Mouse (Mus musculus): ENCODE measurements around the gene Trpv2.

The Trpv2 gene

GRCm38 (mm10) chr11:62573959-62574702, at the start of gene Trpv2:
Gene Trpv2 (plus strand): TSS chr11:62574486.
- DNase-seq (ENCODE audit: low spot score in 2 of 2) = no peak

DNA sequence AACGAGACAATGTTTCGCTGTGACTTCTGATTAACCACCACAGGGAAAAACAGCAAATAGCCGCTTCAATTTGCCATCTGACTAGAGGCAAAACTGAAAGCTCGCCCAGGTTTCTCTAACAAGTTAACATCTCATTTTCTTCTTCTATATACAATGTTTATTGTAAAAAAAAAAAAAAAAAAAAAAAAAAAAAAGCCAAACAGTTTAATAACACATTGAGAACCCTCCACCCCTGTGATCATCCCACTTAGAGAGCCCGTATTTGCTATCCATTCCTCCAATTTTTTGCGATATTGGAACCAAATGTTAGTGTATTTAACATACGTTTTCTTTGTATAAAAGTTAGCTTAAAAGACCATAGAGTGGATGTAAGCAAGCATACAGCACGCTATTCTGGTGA, 37.2 kb upstream of the Trpv2 start:
- no peak for DNase-seq (ENCODE audit: low spot score in 2 of 2)

GRCm38 (mm10) chr11:62537590-62537989, 36.7 kb upstream of the Trpv2 start:
- DNase-seq (ENCODE audit: low spot score in 2 of 2) = no peak

DNA sequence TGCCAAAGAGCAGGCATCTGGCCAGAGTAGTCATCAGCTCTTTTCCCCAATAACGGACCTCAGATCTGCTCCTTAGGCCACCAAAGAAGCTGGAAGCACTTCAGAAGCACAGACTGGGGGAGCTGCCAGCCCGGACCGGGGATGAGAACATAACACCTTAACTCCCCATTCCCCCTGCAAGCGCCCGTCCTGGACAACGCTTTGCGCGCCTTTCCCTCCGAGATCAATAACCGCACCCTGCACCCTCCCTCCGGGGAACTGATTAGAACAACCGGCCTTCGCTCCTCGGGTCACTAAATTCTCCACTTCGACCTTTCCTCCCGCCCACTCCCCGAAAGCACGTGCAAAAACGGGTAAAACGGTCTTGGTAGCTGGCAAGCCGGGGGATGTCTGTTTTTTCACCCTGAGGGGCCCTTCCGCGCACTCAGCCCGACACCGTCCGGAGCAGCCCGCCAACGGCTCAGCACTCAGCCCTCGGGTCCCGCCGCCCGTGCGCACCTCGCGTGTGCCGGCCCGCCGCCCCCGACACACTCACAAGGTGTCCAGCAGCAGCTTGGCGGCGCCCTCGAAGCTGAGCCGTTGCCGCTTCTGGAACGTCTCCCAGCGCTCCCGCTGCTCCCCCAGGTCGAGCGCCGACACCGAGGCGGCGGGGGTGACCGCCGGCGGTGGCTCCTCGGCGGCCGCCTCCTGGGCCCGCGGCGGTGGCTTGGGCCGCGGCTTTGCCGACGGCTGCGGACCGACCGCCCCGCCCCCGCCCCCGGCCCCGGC, 35.8 kb upstream of the Trpv2 start:
- DNase-seq (ENCODE audit: low spot score in 2 of 2) = peak in 1 of 2 experiments; percentile 18

GRCm38 (mm10) chr11:62539089-62539890, 35.0 kb upstream of the Trpv2 start, which contains the start of gene Cenpv:
Gene Cenpv (minus strand): TSS chr11:62539261.
- peak; percentile 52 to 55 for DNase-seq (ENCODE audit: low spot score in 2 of 2)

DNA sequence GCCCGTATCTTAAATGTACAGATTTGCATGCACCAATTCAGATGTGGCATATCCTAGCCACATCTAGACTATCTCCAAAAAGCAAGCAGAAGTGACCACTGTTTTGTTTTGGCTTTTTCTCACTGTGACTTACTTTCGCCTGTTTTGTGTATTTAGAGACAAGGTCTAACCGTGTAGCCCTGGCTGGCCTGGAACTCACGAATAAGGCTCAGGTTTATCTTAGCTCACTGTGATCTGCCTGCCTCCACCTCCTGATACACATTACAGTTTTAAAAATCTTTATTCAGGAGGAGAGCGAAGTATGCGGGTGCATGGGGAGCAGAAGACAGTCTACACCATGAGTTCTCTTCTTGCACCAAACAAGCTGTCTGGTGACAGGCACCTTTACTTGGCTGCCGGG, 34.1 kb upstream of the Trpv2 start:
- DNase-seq (ENCODE audit: low spot score in 2 of 2) = no peak

GRCm38 (mm10) chr11:62540969-62541368, 33.3 kb upstream of the Trpv2 start:
- no peak for DNase-seq (ENCODE audit: low spot score in 2 of 2)

DNA sequence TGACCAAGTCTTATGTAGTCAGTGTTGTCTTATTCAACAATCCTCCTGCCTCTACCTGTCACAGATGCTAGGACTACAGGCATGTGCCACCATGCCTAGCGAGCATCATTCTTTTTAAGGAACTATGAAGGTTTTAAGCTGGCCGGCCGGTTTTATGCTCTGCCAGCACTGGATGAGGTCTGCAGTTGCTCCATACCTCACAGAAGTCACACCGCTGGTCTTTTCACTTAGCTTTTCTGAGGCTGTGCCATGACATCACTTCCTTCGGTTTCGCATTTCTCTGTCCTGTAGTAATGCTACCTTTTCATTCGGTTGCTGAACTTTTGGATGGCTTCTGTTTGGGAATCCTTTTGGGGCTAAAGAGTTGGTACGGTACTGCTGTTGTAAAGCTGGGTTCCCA, 32.7 kb upstream of the Trpv2 start:
- DNase-seq (ENCODE audit: low spot score in 2 of 2) = no peak

GRCm38 (mm10) chr11:62543991-62544390, 30.3 kb upstream of the Trpv2 start:
- no peak for DNase-seq (ENCODE audit: low spot score in 2 of 2)

DNA sequence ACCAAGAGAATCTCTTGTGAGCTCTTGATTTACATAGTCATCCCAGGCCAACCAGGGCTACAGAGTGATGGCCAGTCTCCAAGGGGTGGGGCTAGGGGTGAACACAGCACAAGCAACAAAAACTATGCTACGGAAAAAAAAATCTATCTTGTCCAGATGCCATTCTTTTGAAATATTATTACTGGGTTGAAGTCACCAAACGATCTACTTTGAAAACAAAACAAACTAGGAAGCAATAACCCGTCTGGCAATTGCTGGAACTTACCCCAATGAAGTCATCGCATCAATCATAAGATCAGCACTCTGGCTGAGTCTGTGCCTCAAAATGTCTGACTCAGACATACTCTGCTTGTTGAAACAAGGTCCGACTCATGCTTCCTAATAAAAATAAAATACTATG, 24.5 kb upstream of the Trpv2 start:
- DNase-seq (ENCODE audit: low spot score in 2 of 2) = no peak

DNA sequence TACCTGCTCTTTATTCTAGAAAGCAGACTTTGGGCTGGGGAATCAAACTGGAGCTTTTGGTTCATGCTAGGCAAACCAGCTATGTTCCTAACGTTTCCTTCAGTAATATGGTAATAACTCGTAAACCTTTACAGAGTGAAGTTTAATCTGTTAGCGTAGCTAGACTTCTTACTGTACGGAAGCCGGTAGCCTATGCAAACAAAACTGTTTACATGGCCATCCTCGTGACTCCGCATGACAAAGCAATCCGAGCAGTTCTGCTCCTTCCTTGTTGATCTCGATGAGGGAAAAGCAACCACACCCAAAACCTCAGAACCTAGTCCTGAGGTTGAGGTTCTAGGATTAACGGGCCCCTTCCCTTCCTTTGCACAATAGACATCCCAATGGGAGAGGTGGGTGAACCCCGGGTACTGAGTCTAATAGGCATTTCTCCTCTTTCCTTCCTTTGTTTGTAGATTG, 24.0 kb upstream of the Trpv2 start:
- DNase-seq (ENCODE audit: low spot score in 2 of 2) = peak in 1 of 2 experiments; percentile 23

DNA sequence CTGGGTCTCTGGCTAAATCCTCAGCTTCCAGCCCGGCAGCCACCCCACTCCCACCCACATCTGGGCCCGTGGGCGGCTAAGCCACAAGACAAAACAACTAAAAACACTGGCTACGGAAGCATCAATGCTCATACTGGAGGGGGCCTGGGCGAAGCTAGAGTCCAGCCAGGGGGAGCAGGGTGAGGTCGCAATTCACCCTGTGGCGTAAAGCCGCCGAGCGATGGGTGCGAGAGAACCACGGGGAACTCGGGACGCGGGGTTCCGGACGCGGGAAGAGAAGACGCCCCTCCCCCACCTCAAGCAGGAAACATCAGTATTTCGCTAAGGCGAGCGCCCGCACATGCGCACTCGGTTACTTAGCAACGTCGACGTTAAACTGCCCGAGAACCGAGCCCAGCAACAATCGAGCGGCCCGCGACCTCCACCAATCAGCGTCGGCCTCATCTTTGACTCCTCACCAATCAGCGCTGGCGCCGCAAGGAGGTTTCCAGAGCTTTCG, 23.5 kb upstream of the Trpv2 start, which contains the start of gene Ubb:
TSS of gene Ubb (plus strand) at position 445 of the 499 bp plus-strand sequence.
- DNase-seq (ENCODE audit: low spot score in 2 of 2) = peak; percentile 99

DNA sequence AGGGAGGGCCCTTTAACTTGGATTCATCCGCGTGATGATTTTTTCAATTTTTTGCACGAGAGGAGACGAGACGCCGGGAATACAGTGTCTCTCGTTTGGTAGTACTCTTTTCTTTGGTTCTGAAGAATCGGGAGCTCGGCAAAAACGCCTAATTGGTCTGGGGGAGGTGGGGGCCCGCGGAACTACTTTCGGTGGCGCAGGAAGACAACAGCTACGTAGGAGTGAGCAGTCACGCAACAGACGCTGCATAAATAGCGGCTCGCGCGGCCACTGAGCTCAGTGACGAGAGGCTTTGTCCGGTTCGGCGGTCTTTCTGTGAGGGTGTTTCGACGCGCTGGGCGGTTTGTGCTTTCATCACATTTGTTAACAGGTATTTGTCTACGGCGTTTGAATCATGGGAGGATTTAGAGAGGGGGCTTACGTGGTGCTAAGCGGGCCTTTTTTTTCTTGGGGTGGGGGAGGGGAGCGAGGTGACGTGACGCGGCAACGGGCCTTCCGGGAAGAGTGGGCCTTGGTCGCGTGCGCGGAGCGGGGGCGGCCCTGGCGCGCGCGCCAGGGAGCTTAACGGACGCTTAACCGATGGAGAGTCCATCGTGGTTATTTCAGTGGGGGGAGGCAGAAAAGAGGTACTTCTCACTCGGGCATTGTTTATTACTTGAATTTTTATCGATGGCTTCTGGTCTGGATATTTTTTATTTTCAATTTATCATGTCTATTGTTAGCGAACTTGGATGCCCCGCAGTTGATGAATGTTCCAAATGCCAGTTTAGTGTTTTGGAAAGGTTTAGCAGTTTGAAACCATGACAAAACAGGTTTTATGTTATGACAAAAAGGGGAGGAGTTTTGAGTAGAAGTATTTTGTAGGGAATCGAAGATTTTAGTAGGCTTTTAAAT, 22.8 kb upstream of the Trpv2 start:
- DNase-seq (ENCODE audit: low spot score in 2 of 2) = peak; percentile 76 to 81

GRCm38 (mm10) chr11:62553186-62553585, 21.1 kb upstream of the Trpv2 start:
- no peak for DNase-seq (ENCODE audit: low spot score in 2 of 2)

- DNase-seq (ENCODE audit: low spot score in 2 of 2) = no peak
Observed at GRCm38 (mm10) chr11:62553633-62554032, 20.7 kb upstream of the Trpv2 start.

- DNase-seq (ENCODE audit: low spot score in 2 of 2) = no peak
Observed at GRCm38 (mm10) chr11:62554163-62554855, 20.0 kb upstream of the Trpv2 start.

DNA sequence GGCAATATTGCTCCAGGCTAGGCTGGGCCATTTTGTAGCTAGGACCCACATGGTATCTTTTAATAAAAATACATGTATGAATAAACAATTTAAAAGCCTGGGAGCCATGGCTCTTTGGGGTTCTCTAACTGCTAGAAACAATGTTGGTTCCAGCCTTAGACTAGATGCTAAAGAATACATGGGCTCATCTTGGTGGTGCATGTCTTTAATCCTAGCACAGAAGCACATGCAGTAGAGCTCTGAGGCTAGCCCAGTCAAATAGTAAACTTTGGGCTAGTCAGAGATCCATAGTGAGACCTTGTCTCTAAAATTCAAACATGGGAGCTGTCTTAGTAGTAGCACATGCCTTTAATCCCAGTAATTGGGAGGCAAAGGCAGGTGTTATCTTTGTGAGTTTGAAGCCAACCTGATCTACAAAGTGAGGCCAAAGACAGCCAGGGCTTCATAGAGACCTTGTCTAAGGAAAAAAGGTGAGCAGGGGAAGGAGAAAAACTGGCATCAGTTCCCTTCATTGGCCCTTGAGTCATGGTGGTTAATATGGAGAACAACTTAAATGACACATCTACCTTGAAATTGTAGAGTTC, 19.3 kb upstream of the Trpv2 start:
- no peak for DNase-seq (ENCODE audit: low spot score in 2 of 2)

DNA sequence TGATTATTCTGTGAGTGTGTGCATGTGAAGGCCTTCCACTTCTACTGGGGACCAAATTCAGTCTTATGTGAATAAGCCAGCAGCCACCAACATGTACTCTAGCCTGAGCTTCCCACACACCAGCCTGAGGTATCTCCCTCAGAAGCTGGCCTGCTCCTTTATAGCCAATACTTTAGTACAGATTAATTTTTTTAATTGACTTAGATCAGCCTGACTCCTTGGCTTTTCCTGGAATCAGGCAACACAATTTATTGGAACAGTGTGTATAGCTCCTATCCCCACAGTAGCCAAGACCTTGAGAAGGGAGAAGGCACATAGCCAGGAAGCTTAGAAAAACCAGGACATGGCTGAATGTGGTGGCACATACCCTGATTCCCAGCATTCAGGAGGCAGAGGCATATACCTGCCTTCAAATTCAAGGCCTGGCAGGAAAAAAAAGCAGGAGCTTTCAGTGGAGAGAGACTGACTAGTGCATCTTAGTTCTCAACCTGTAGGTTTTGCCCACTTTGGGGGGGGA, 18.3 kb upstream of the Trpv2 start:
- DNase-seq (ENCODE audit: low spot score in 2 of 2) = no peak

- DNase-seq (ENCODE audit: low spot score in 2 of 2) = no peak
Observed at GRCm38 (mm10) chr11:62557205-62557604, 17.1 kb upstream of the Trpv2 start.

- DNase-seq (ENCODE audit: low spot score in 2 of 2) = no peak
Observed at GRCm38 (mm10) chr11:62558152-62558551, 16.1 kb upstream of the Trpv2 start.
